Mouse (Mus musculus) cortical plate, adult 2 months (tissue): ENCODE measurements at regions not wholly inside any gene's neighbourhood (a gene's known extent, or its start where the extent isn't known, plus 50 kb on each side); places are given as distances from the start of the nearest gene placed in this dataset.
"Not testable (repeated sequence)": the region's sequence is repeated elsewhere in the genome, so short reads cannot be mapped to it uniquely, and the experiment has no call there.

Source experiments
- H3K27ac ChIP-seq: fragments of 200-500 bp; 2 replicates; pipeline ENCODE4 v1.5.1; 2012; ENCODE audit warnings: low read length, control low read depth, inconsistent platforms; ENCODE audit not compliant: insufficient read depth
- H3K4me1 ChIP-seq: fragments of 200-500 bp; 2 replicates; pipeline ENCODE4 v1.6.1; 2011; ENCODE audit warnings: low read length; ENCODE audit not compliant: control insufficient read depth, insufficient read depth
- H3K4me3 ChIP-seq: fragments of 200-500 bp; 2 replicates; pipeline ENCODE4 v1.5.1; 2011; ENCODE audit warnings: mild to moderate bottlenecking, low read length, control low read depth; ENCODE audit not compliant: insufficient read depth
- CTCF ChIP-seq: fragments of 200-500 bp; IDR thresholded peaks from 2 replicates; pipeline ENCODE4 v1.5.1; 2011; ENCODE audit warnings: mild to moderate bottlenecking, control low read depth, low read length; ENCODE audit not compliant: insufficient read depth; ENCODE audit errors: extremely low read depth
- POLR2A ChIP-seq: fragments of 200-500 bp; IDR thresholded peaks from 2 replicates; pipeline ENCODE4 v1.6.1; 2011; ENCODE audit warnings: mild to moderate bottlenecking, low read length, control low read depth; ENCODE audit not compliant: insufficient read depth; ENCODE audit errors: extremely low read depth

DNA sequence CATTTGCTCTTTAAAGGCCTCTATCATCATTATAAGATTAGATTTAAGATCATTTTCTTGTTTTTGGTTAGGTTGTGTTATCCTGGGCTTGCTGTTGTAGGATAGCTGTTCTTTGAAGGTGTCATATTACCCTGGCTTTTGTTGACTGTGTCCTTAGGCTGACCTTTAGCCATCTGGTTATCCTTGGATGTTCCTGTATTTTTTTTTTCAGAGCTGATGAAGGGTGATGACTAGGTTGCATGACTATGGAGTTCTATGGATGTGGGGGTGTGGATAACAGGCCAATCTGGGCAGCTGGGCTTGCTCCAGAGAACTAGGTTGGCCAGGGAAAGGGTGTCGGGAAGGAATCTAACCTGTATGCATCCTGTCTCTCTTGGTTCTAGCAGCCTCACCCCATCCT lies 74.2 kb downstream of the Dmrta1 start:
- H3K4me1 ChIP-seq, result no peaks in the 10 kb centered on the region
- H3K4me3 ChIP-seq, result no peak overlapping the region
- H3K27ac ChIP-seq, result no peak overlapping the region
- no peak for TF ChIP-seq CTCF
- no peak for TF ChIP-seq POLR2A

DNA sequence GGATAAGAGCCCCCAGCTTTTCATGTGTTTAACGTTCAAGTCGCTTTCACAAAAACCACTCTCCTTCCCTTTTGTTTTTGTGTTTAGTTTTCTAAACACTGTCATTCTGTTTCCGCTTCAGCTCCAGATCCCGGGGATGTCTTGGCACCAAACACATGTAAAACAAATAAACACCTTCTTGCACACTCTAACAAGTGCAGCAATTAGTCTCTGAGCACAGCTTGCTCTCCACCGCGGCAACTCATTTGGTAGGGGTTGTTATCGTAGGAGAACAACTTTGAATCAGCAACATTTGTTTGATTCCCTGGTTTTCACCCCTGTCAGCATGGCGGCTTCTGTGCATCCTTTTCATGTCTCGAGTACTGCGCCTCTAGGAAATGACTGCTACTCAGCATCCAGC lies 97.0 kb downstream of the Dmrta1 start:
- Histone ChIP-seq H3K4me3 (no peak overlapping the region), H3K4me1 (no peaks in the 10 kb centered on the region), H3K27ac (no peak overlapping the region)
- TF ChIP-seq CTCF, result no peak
- TF ChIP-seq POLR2A, result no peak

DNA sequence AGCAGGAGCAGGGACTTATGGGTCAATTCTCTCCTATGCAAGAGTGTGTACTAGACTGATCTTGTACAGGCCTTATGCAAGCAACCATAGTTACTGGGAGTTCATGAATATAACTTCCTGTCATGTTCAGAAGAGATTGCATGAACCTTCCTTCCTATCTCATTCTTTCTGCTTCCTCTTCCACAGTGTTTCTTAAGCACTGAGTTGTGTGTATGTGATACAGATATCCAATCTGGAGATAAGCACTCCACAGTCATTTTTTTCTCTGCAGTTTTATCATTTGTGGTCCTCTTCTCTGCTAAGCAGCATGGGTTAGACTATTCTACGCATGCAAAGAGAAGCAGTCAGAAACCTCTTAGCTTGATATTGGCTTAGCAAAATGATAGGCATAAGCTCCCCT lies 102.3 kb downstream of the Dmrta1 start:
- Histone ChIP-seq H3K4me3 (no peak overlapping the region), H3K4me1 (no peaks in the 10 kb centered on the region), H3K27ac (no peak overlapping the region)
- TF ChIP-seq CTCF, result no peak
- TF ChIP-seq POLR2A, result no peak

DNA sequence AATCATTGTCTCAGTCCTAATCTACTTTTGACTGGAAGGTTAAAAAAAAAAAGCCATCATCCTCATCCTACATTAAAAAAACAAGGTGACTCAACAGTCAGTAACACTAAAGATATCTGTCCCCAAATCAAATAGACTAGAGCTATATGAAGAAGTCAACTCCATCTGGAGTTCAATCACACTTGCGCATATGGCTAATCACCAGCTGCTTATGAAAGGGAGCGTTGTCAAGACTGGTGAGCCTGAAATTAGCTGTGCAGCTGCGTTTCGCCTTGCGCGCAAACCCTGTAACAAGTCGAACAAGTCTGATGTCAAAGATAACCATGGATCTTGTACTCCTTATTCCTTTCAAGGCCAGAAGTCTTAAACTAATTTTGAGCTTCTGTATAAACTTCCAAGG lies 137.6 kb downstream of the Dmrta1 start:
- H3K27ac ChIP-seq, result no peak overlapping the region
- H3K4me3 ChIP-seq, result no peak overlapping the region
- no peaks in the 10 kb centered on the region for H3K4me1 ChIP-seq
- TF ChIP-seq CTCF, result no peak
- TF ChIP-seq POLR2A, result no peak

DNA sequence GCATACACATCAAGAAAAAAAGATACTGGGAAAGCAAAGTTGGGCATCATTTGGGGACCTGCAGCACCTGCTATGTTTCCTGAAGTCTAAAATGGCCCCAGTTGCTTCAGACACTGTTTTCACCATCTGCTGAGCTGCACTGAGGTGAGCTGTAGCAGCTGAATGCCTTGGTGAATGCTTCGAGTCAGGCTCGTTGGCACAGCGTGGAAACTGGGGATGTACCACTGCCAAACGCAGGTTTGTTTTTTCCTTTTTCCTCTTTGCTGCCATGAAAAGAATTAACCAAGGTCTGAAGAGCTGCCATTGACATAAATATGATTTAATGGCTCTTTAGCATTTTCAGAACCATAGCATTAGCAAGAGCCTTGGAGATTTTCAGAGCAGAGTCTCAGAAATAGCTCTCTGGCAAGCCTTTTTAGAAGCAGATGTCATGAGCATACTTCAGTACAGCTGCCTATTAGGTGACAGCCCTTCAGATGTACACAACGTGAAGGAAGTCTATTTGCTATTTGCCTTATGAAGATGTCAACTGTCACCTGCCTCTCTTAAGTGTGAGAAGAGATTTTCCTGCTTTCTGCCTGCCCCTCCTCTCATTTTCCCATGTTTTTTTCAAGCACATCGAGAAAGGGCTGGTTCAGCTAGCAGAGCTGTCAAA lies 155.4 kb downstream of the Dmrta1 start:
- Histone ChIP-seq H3K27ac (0 out of 2 replicates have a peak overlapping the region, but pooled peaks have one; percentile 31), H3K4me3 (no peak overlapping the region), H3K4me1 (no peaks in the 10 kb centered on the region)
- TF ChIP-seq CTCF, result no peak
- TF ChIP-seq POLR2A, result no peak

DNA sequence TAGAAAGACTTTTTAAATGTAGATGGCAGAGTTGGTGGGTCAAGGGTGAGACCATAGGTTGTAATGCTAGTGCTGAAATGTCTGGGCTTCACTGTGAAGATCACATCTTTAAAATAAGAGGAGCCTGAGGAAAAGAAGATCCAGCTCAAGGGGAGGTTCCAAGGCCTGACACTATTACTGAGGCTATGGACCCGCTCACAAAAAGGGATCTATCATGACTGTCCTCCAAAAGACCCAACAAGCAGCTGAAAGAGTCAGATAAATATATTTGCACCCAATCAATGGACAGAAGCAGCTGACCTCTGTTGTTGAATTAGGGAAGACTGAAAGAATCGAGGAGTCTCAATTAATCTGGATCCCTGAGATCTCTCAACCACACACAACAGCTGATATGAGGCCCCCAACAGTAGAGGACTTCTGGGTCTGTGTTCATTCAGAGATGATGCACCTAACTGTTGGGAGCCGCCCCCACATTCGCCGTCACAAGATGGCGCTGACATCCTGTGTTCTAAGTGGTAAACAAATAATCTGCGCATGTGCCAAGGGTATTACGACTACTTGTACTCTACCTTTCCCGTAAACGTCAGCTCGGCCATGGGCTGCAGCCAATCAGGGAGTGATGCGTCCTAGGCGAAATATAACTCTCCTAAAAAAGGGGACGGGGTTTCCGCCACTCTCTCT lies 196.3 kb downstream of the Dmrta1 start:
- H3K27ac ChIP-seq, H3K4me3 ChIP-seq, H3K4me1 ChIP-seq: not testable (repeated sequence)

DNA sequence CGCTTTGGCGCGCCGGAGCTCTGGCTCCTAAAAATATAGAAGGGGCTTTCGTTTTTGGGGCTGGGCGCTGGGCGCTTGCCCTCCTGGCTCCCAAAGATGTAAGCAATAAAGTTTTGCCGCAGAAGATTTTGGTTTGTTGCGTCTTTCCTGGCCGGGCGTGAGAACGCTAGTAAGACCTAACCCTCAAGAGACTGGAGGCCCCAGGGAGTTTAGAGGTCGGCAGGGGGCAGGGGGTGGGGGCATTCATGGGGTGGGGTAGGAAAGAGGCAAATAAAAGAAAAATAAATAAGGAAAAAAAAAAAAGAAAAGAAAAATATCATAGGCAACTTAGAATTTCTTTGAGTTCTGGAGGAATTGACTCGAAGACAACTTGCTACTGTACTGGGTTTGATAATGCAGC lies 196.9 kb downstream of the Dmrta1 start:
- not testable (repeated sequence) for H3K27ac ChIP-seq, H3K4me3 ChIP-seq, H3K4me1 ChIP-seq

DNA sequence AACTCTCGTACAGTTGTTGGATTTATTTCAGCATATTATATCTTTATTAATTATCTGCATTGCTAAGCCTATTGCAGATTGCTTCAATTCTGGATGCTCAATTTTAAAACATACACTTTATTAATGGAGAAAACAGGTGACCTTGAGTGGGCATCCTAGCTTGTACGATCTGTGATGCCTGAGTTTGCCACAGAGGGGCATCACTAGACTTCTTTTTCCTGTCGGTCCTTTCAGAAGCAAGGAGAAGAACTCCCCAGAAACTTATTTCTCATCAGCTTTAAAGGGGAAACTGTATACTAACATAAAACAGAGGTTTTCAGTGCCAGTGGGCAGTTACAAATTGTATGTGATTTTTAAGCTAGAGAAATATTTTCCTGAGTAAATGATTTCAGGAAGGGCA lies 201.8 kb downstream of the Dmrta1 start:
- no peak for TF ChIP-seq POLR2A
- peak; percentile 56 for TF ChIP-seq CTCF
- Histone ChIP-seq H3K4me1 (no peaks in the 10 kb centered on the region), H3K27ac (no peak overlapping the region), H3K4me3 (no peak overlapping the region)

DNA sequence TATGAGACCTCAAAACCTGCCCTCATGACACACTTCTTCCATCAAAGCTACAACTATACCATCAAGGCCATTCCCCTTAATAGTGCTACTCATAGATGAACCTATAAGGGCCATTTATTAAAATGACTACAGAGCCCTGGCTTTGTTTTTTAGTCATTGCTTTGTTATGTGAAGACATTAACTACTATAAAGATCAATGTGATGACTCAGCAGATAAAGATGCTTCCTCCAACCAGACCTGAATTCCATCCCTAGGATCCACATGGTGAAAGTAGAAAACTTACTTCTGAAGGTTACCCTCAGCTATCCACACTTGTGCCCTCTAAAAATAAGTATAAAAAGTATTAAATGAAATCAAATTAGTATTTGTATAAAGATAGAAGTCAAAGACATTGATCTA lies 230.4 kb downstream of the Dmrta1 start:
- no peak overlapping the region for H3K4me3 ChIP-seq
- no peak overlapping the region for H3K27ac ChIP-seq
- H3K4me1 ChIP-seq, result no peaks in the 10 kb centered on the region
- TF ChIP-seq CTCF, result no peak

DNA sequence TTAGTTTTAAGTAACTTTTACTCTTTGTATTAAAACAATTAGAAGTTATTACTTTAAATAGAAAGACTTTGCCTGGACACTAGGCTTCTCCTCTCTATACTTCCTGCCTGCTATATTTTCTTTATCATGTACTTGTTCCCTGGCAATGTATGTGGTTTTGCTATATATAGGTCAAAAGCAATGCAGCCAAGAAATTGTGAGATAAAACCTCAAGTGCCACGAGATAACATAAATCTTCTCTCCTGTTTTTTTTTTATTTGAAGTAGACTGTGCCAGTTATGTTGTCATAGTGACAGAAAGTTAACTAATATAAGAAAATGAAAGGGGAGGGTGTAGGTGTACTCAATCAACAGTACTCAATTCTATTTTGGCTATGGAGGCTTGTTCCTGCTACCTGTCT lies 258.4 kb downstream of the Dmrta1 start:
- Histone ChIP-seq H3K4me1 (no peaks in the 10 kb centered on the region), H3K27ac (no peak overlapping the region), H3K4me3 (no peak overlapping the region)
- TF ChIP-seq CTCF (no peak), POLR2A (no peak)

DNA sequence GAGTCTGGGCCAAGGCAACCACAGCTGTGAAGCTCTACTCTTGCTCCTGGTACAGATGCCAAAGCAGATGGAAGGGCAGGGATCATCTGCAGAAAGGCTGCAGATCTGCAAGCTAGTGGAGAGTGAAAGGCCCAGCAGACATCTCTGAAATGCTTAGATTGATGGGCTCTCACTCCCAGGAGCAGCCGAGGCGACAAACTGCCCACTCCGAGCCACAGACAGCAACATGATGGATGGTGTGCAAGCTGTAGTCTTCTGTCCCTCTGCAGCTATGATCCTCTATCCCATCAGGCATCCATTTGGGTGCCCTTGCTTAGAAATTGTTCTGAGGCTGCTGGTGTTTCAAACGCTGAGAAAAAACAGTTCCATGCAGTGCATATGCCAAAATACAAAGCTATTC lies 262.1 kb downstream of the Dmrta1 start:
- H3K4me3 ChIP-seq, result no peak overlapping the region
- no peak overlapping the region for H3K27ac ChIP-seq
- TF ChIP-seq CTCF (no peak), POLR2A (no peak)
- no peaks in the 10 kb centered on the region for H3K4me1 ChIP-seq
